Mouse (Mus musculus) cortical plate, adult 2 months (tissue): ENCODE results near the gene Nme8.

Source experiments
- CTCF ChIP-seq: fragments of 200-500 bp; IDR thresholded peaks from 2 replicates; pipeline ENCODE4 v1.5.1; 2011; ENCODE audit warnings: mild to moderate bottlenecking, control low read depth, low read length; ENCODE audit not compliant: insufficient read depth; ENCODE audit errors: extremely low read depth
- POLR2A ChIP-seq: fragments of 200-500 bp; IDR thresholded peaks from 2 replicates; pipeline ENCODE4 v1.6.1; 2011; ENCODE audit warnings: mild to moderate bottlenecking, low read length, control low read depth; ENCODE audit not compliant: insufficient read depth; ENCODE audit errors: extremely low read depth

DNA sequence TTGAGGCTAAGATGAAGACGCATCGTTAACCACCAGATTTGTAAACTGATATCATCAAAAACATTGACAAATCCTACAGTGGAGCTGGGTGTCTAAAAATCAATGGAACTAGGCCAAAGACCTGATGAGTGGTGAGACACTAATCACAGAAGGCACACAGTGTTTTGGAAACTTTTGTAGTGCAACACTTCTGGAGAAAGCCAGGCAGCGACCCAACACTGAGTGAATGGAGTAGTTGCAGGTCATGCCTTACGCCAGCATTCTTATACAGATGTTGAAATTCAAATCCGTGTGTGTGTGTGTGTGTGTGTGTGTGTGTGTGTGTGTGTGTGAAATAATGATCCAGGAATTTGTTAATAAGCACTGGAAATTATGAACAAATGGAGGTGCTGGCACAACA is 46.9 kb upstream of the Nme8 start:
- TF ChIP-seq CTCF = no peak
- no peak for TF ChIP-seq POLR2A
